Mouse (Mus musculus) forebrain, embryonic 15.5 days (tissue): ENCODE results near the gene Arpc2. TPM values are rescaled to one million over a fixed set of nuclear protein-coding genes. Genes with fewer than 3 reads are reported as not detected.
A peak's percentile ranks its signal among the peaks of the same experiment; 100 is the strongest.

ENCODE experiments used
- ATAC-seq: fragments of 200-750 bp; cut with Nextera tagmentation; replicated peaks from 2 replicates; pipeline ENCODE4 v1.8.0; 2017; ENCODE audit warnings: mild to moderate bottlenecking, moderate TSS enrichment, moderate library complexity
- H3K27ac ChIP-seq: fragments of 300-500 bp; sonication (generic); replicated peaks from 2 replicates; pipeline ENCODE4 v1.5.1; 2015; ENCODE audit warnings: mild to moderate bottlenecking, inconsistent platforms
- H3K27me3 ChIP-seq: fragments of 300-500 bp; sonication (generic); 2 replicates; pipeline ENCODE4 v1.6.1; 2015; ENCODE audit warnings: inconsistent platforms
- H3K36me3 ChIP-seq: fragments of 300-500 bp; sonication (generic); 2 replicates; pipeline ENCODE4 v1.6.1; 2015; ENCODE audit warnings: mild to moderate bottlenecking, inconsistent platforms
- H3K4me1 ChIP-seq: fragments of 300-500 bp; sonication (generic); 2 replicates; pipeline ENCODE4 v1.6.1; 2015; ENCODE audit warnings: inconsistent platforms
- H3K4me2 ChIP-seq: fragments of 300-500 bp; sonication (generic); replicated peaks from 2 replicates; pipeline ENCODE4 v1.6.1; 2015; ENCODE audit warnings: mild to moderate bottlenecking, inconsistent platforms
- H3K4me3 ChIP-seq: fragments of 300-500 bp; sonication (generic); 2 replicates; pipeline ENCODE4 v1.5.1; 2015; ENCODE audit warnings: mild to moderate bottlenecking, inconsistent platforms
- H3K9ac ChIP-seq: fragments of 300-500 bp; sonication (generic); replicated peaks from 2 replicates; pipeline ENCODE4 v1.6.1; 2015; ENCODE audit warnings: mild to moderate bottlenecking, inconsistent platforms
- H3K9me3 ChIP-seq: fragments of 300-500 bp; sonication (generic); 2 replicates; pipeline ENCODE4 v1.6.1; 2016; ENCODE audit warnings: inconsistent platforms
- WGBS: fragments of 180-500 bp; shearing (Covaris S2); methylation state at CpG from one replicate; pipeline ENCODE4 v1.1.7; 2015; ENCODE audit warnings: mixed read lengths; 5-methylcytosine and 5-hydroxymethylcytosine counted together
- polyA plus RNA-seq: library from polyadenylated mRNA; unstranded; fragments of >200 nt; fragmentation: Nextera tagmentation; extraction: Ambion mirVana; gene quantifications from 2 replicates; pipeline ENCODE4 v1.2.1, GENCODE M21; 2015

Arpc2 gene
- polyA plus RNA-seq, 1 experiment from 2014 or later: 418 TPM

DNA sequence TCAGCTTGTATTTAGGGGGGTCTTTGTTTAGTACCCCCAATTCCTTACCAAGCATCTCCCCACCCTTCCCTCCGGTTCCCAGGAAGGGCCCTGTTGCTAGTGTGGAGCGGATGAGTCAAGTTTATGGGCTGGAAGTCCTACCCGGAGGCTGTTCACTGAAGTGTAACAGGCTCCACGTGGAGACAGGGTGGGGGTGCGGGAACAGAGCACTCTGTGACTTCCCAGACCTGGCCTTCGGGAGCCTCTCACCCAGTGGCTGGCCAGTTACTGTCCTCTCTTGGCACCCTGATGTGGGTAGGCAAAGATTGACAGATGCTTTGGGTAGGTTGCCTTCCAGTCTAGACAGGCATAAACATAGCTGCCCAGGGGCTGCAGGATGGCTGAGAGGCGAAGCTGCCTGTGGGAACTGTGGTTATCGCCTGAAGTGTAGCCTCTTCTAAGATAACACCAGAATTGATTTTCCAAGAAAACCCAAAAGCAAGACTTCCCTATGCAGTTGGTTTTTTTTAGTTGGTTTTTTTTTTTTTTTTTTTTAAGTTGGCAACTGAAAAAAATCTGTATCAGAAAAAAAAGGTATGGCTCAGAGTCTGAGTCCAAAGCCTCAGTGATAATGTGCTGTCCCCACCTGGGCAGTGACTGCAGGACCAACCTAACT is 42.1 kb downstream of the Arpc2 start:
- no peak for ATAC-seq
- no peaks in the 10 kb centered on the region for H3K27me3 ChIP-seq
- no peak overlapping the region for H3K4me2 ChIP-seq
- H3K27ac ChIP-seq: no peak overlapping the region
- H3K36me3 ChIP-seq: peaks cover 35% of the 10 kb centered on the region
- H3K4me3 ChIP-seq: no peak overlapping the region
- no peak overlapping the region for H3K9ac ChIP-seq
- H3K9me3 ChIP-seq: no peaks in the 10 kb centered on the region
- 73% methylated on average over 8 of the region's 8 CpGs for WGBS
- H3K4me1 ChIP-seq: peaks cover 5% of the 10 kb centered on the region; the same call in 1 of the 2 replicates

DNA sequence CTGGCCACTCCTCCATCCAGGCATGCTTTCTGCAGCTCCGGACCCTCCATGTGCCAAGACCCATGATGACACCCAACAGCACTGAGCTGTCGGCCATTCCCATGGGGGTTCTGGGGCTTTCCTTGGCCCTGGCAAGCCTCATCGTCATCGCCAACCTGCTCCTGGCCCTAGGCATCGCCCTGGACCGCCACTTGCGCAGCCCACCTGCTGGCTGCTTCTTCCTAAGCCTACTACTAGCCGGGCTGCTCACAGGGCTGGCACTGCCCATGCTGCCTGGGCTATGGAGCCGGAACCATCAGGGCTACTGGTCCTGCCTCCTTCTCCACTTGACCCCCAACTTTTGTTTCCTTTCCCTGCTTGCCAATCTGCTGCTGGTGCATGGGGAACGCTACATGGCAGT is 42.7 kb downstream of the Arpc2 start, which contains the start of gene Gpbar1:
TSS of gene Gpbar1 (plus strand) at position 13 of the 400 bp plus-strand sequence.
- Histone ChIP-seq H3K27ac (no peak within 1 kb of the TSS), H3K27me3 (no peaks in the 10 kb centered on the region), H3K9ac (no peak within 1 kb of the TSS), H3K9me3 (no peaks in the 10 kb centered on the region), H3K4me1 (peaks cover 9% of the 10 kb centered on the region), H3K4me2 (no peak within 1 kb of the TSS), H3K4me3 (no peak within 1 kb of the TSS), H3K36me3 (peaks cover 35% of the 10 kb centered on the region)
- WGBS: 91% methylated on average over 10 of the region's 10 CpGs
- no peak for ATAC-seq

DNA sequence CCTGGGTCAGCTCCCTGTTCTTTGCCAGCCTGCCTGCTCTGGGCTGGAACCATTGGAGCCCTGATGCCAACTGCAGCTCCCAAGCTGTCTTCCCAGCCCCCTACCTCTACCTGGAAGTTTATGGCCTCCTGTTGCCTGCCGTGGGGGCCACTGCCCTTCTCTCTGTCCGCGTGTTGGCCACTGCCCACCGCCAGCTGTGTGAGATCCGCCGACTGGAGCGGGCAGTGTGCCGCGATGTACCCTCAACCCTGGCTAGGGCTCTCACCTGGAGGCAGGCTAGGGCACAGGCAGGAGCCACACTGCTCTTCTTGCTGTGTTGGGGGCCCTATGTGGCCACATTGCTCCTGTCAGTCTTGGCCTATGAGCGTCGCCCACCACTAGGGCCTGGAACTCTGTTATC is 43.1 kb downstream of the Arpc2 start:
- Histone ChIP-seq H3K9ac (no peak overlapping the region), H3K4me2 (no peak overlapping the region), H3K4me3 (no peak overlapping the region), H3K9me3 (no peaks in the 10 kb centered on the region), H3K27ac (no peak overlapping the region), H3K4me1 (peaks cover 13% of the 10 kb centered on the region), H3K36me3 (peaks cover 35% of the 10 kb centered on the region), H3K27me3 (no peaks in the 10 kb centered on the region)
- 91% methylated on average over 11 of the region's 11 CpGs for WGBS
- ATAC-seq: no peak

DNA sequence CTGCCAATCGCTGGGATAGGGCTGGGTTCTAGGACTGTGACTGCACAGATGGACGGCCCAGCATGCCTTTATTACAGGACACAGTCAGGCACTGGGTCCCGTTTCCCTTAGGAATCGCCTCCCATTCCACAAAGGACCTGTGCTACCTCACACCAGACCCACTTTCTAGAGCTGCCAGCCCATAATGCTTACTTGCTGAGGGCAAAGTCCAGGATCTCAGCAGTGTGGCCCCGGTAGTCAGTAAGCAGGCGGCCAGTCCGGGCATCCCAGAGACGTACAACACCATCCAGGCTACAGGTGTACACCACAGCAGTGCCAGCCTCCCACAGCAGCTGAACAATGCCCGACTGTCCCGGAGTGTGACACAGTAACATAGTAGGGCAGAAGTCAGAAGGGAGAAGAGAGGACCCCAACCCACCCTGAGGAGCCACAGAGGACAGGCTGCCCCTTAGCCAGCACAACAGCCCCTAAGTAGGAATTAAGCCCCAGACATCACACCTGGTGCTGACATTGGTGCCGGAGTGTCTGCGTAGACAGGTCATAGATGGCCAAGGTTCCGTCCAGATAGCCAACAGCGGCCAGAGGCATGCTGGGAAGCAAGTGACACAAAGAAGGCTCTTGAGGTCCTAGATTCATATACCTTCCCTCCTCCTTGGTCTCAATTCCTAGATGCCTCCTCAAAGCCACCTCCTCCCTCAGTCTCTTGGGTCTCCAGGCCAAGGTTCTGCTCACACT is 44.9 kb downstream of the Arpc2 start:
- 94% methylated on average over 14 of the region's 14 CpGs for WGBS

DNA sequence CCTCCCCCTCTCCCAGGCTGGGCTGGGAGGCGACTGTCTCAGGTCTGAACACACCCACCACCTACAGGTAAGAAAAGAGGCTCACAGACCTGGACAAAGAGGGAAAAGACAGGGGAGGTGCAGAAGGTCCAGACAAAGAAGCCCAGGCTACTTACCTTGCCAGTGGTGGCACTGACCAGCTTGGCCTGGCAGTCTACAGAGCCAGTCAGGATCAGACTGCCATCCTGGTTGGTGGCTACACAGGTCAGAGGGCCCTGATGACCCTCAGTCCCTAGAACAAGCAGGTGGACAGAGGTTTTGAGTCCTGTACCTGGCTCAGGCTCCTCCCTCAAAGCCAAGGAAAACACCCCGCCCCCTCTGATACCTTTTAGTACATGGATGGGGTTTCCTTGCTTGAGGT is 45.5 kb downstream of the Arpc2 start:
- WGBS: 98% methylated on average over 2 of the region's 2 CpGs
- no peak for ATAC-seq
- H3K9ac ChIP-seq: no peak overlapping the region

More for the DNA sequence above, 44.9 kb downstream of the Arpc2 start:
- Histone ChIP-seq H3K27ac (no peak overlapping the region), H3K4me3 (no peak overlapping the region), H3K36me3 (peaks cover 35% of the 10 kb centered on the region), H3K9ac (no peak overlapping the region), H3K27me3 (no peaks in the 10 kb centered on the region), H3K4me1 (peaks cover 18% of the 10 kb centered on the region), H3K4me2 (no peak overlapping the region), H3K9me3 (no peaks in the 10 kb centered on the region)
- ATAC-seq: no peak

DNA sequence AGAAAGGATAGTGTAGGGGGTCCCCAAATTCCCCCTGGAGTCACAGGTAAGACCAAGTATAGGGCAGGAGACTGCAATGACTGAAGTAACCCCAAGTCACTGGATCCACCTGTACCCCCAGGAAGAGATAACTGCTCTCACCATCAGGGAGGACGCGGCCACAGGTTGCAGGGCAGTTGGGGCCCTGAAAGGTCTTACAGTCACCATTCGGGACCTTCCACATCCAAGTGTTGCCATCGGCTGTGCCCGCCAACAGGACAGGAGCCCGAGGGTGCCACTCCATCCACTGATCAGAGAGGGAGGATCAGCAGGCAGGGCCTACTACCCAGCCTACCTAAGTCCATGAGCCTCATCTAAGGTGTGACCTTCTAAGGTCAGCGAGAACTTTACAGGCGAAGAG is 46.0 kb downstream of the Arpc2 start:
- Histone ChIP-seq H3K27me3 (no peaks in the 10 kb centered on the region), H3K4me3 (no peak overlapping the region), H3K9me3 (no peaks in the 10 kb centered on the region), H3K4me2 (no peak overlapping the region), H3K4me1 (peaks cover 23% of the 10 kb centered on the region), H3K36me3 (peaks cover 35% of the 10 kb centered on the region), H3K27ac (no peak overlapping the region), H3K9ac (no peak overlapping the region)
- ATAC-seq: no peak
- WGBS: 96% methylated on average over 8 of the region's 8 CpGs

More for the DNA sequence above, 45.5 kb downstream of the Arpc2 start:
- Histone ChIP-seq H3K36me3 (peaks cover 35% of the 10 kb centered on the region), H3K4me2 (no peak overlapping the region), H3K9me3 (no peaks in the 10 kb centered on the region), H3K4me3 (no peak overlapping the region), H3K27ac (no peak overlapping the region), H3K27me3 (no peaks in the 10 kb centered on the region), H3K4me1 (peaks cover 23% of the 10 kb centered on the region)

DNA sequence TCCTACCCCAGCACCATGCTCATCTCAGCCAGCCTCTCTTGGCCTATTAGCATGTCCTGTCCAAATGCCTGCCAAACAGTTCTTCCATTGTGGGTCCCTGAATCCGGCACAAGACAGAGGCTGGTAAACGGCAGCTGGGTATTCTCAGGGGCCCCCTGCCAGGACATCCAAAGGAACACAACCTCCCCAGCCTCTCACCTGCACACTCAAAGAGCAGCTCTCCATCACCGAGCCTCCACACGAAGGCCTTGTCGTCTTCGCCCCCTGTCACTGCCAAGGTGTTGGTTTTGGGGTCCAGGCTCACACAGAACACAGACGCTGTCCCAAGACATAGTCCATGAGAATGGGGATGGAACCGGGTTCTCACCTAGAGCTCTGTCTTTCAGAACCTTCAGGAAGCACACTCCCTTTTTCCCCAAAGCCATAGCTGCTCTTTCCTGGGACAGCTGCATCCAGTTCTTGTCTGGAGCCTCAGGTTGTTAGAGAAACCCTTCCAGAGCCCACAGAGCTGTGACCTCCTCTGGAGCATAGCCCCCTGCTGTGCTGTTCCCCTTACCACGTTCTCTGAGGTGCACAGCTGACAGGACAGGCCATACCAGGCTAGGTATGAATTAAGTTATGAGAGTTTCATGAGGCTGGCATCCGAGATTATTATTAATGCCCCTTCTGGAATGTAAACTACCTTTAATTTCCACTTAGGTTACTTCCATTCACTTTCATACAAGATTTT is 47.2 kb downstream of the Arpc2 start:
- Histone ChIP-seq H3K36me3 (peaks cover 35% of the 10 kb centered on the region), H3K27me3 (no peaks in the 10 kb centered on the region), H3K27ac (no peak overlapping the region), H3K9ac (no peak overlapping the region), H3K4me2 (peak overlapping the region; percentile 62; the same call in 1 of the 2 replicates), H3K4me1 (peaks cover 26% of the 10 kb centered on the region), H3K4me3 (no peak overlapping the region), H3K9me3 (no peaks in the 10 kb centered on the region)
- no peak for ATAC-seq
- WGBS: 84% methylated on average over 10 of the region's 10 CpGs

DNA sequence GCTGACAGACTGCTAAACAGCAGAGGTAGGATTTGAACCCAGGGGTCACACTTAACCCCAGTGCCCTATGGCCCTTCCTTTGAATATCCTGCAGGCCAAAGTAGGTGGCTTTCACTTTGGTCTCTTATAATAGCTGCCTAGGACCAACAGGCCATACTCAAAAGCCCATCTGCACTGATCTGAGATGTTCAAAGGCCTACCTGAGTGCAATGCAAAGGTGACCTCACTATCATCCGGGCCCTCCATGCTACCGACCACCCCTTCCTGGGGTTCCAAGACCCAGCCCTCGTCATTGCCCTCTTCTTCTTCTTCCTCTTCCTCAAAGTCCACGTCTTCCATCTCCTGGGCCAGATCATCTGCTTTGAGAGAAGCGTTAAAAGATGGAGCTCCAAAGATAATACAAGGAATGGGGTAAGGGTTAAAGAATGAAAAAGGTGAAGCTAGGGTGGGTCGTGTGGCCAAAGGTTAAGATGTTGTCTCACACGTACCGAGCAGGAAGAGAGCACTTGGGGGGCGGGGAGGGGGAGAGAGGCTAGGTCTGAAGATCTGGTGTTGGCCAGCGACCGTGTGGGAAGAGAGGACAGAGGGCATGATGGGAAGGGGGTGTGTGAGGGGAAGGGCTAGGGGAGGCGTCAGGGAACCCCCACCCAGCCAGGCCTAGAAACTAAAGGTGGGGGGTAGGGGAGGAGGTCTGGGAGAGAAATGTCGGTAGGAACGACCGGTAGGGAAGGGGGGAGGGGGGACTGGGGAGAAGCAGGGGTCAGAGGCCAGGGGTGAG is 48.0 kb downstream of the Arpc2 start:
- Histone ChIP-seq H3K27me3 (no peaks in the 10 kb centered on the region), H3K4me2 (peak overlapping the region; percentile 62), H3K4me3 (peak overlapping the region; percentile 90), H3K9ac (peak overlapping the region; percentile 84), H3K4me1 (peaks cover 26% of the 10 kb centered on the region), H3K9me3 (no peaks in the 10 kb centered on the region), H3K27ac (peak overlapping the region; percentile 76), H3K36me3 (peaks cover 35% of the 10 kb centered on the region)
- WGBS: 16% methylated on average over 15 of the region's 15 CpGs
- peak; percentile 35 for ATAC-seq

DNA sequence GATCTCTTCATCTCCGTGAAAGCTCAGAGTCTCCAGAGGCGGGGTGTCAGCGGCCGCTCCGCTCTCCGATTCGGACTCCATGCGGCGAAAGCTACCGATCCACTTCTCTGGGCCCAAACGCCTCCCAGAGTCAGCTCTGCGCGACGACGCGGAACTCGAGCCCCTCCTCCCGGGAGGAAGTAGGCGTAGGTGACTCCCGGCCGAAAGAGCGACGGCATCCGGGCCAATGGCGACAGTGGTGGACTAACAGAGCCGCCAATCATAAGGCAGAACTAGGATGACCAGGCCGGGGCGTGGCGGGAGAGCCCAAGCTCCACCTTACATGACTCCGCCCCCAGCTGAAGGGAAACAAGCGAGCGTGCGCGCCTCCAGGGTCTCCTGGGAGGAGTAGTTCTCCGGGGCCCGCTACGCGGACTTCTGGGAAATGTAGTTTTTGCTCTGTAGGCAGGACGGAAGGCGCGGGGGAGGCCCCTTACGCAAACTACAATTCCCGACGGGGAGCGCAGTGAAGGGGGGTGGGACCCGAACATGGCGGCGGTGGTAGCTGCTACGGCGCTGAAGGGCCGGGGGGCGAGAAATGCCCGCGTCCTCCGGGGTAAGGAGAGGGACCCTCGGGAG is 48.8 kb downstream of the Arpc2 start, which contains the start of the genes Aamp and Pnkd:
TSS of gene Aamp (minus strand) at position 196 of the 618 bp plus-strand sequence.
TSS of gene Pnkd (plus strand) at position 388 of the 618 bp plus-strand sequence.
- H3K27me3 ChIP-seq: no peaks in the 10 kb centered on the region
- peak within 1 kb of the TSS; percentile 90 for H3K4me3 ChIP-seq
- H3K36me3 ChIP-seq: peaks cover 29% of the 10 kb centered on the region
- peaks cover 26% of the 10 kb centered on the region for H3K4me1 ChIP-seq
- peak within 1 kb of the TSS; percentile 62 for H3K4me2 ChIP-seq
- H3K27ac ChIP-seq: peak within 1 kb of the TSS; percentile 76
- H3K9me3 ChIP-seq: no peaks in the 10 kb centered on the region
- under 1% methylated on average over 56 of the region's 56 CpGs for WGBS
- peak; percentile 98 for ATAC-seq
- peak within 1 kb of the TSS; percentile 84 for H3K9ac ChIP-seq

DNA sequence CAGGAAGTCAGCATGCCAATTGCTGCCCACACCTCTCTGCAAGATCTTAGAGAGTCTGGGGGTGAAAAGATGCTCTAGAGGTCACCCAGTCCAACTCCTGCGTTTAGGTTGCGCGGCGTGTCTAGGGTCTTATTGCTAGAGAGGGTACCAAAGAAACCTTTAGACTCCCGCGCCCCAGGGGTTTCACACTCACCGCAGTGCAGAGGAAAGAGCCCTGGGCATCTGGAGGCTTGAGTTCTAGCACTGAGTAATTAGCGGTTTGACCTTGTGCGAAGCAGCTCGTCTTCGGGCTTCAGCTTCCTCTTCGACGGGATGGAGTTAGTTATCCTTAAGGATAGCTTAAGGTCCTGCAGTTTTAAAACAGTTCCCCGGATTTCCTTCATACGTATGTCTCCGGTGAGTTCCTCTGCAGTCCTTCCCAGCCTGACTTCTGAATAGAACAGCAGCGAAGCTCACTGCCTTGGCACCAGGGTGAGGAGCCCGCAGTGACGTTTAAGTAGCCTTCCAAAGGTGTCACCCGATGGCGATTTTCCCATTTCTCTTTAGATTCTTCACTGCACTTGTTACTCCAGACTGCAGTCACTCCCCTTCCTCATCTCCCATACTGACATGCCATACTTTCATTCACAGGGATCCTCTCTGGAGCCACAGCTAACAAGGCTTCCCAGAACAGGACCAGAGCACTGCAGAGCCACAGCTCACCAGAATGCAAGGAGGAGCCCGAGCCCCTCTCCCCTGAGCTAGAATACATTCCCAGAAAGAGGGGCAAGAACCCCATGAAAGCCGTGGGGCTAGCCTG is 49.5 kb downstream of the Arpc2 start:
- H3K27ac ChIP-seq: no peak overlapping the region

More for the DNA sequence above, 49.5 kb downstream of the Arpc2 start:
- ATAC-seq: no peak
- Histone ChIP-seq H3K4me2 (peak overlapping the region; percentile 61), H3K4me3 (peak overlapping the region; percentile 90), H3K9ac (peak overlapping the region; percentile 65), H3K27me3 (no peaks in the 10 kb centered on the region), H3K9me3 (no peaks in the 10 kb centered on the region), H3K4me1 (peaks cover 31% of the 10 kb centered on the region), H3K36me3 (peaks cover 23% of the 10 kb centered on the region)
- 4% methylated on average over 23 of the region's 23 CpGs for WGBS
